Mouse (Mus musculus): ENCODE measurements around the gene Snx29. TPM values are rescaled to one million over a fixed set of nuclear protein-coding genes. Genes with fewer than 3 reads are reported as not detected.

Snx29 gene
- polyA plus RNA-seq, 1 experiment from 2014 or later: 15.3 TPM

- H3K4me1 ChIP-seq (replicated peaks; ENCODE audit: control insufficient read depth, insufficient read depth, low read length): no peaks in the 10 kb centered on the region
- no peak for DNase-seq (ENCODE audit: low spot score)
- ATAC-seq (ENCODE audit: low FRiP score): no peak
- no peaks in the 10 kb centered on the region for H3K36me3 ChIP-seq (ENCODE audit: control insufficient read depth, insufficient read depth, low read length)
- H3K9me3 ChIP-seq (ENCODE audit: control insufficient read depth, low read length): no peaks in the 10 kb centered on the region
- H3K4me2 ChIP-seq (replicated peaks; ENCODE audit: low read depth, low read length): no peak overlapping the region
- H3K9ac ChIP-seq (ENCODE audit: low read depth, low read length): no peak overlapping the region
- H3K4me3 ChIP-seq (ENCODE audit: low read depth, low read length): no peak overlapping the region
- no peaks in the 10 kb centered on the region for H3K27me3 ChIP-seq (ENCODE audit: control insufficient read depth, insufficient read depth, low read length)
- no peak overlapping the region for H3K27ac ChIP-seq (ENCODE audit: low read depth, low read length)
Measured at GRCm38 (mm10) chr16:11303741-11304140, 19.0 kb upstream of the Snx29 start.

- H3K4me3 ChIP-seq (ENCODE audit: low read depth, low read length): no peak overlapping the region
- no peak for ATAC-seq (ENCODE audit: low FRiP score)
- H3K9me3 ChIP-seq (ENCODE audit: control insufficient read depth, low read length): no peaks in the 10 kb centered on the region
- DNase-seq (ENCODE audit: low spot score): no peak
- H3K27me3 ChIP-seq (ENCODE audit: control insufficient read depth, insufficient read depth, low read length): no peaks in the 10 kb centered on the region
- no peaks in the 10 kb centered on the region for H3K36me3 ChIP-seq (ENCODE audit: control insufficient read depth, insufficient read depth, low read length)
- H3K4me1 ChIP-seq (replicated peaks; ENCODE audit: control insufficient read depth, insufficient read depth, low read length): no peaks in the 10 kb centered on the region
- WGBS: 87% methylated on average over 2 of the region's 2 CpGs
- H3K9ac ChIP-seq (ENCODE audit: low read depth, low read length): no peak overlapping the region
- H3K4me2 ChIP-seq (replicated peaks; ENCODE audit: low read depth, low read length): no peak overlapping the region
- no peak overlapping the region for H3K27ac ChIP-seq (ENCODE audit: low read depth, low read length)
Measured at GRCm38 (mm10) chr16:11305531-11305930, 17.2 kb upstream of the Snx29 start.

GRCm38 (mm10) chr16:11313512-11313911 lies 9.2 kb upstream of the Snx29 start, which contains the start of gene Tnfrsf17:
Tnfrsf17 (plus strand) TSS chr16:11313812.
- DNase-seq (ENCODE audit: low spot score) (no peak), ATAC-seq (ENCODE audit: low FRiP score) (no peak)
- no peaks in the 10 kb centered on the region for H3K27me3 ChIP-seq (ENCODE audit: control insufficient read depth, insufficient read depth, low read length)
- no peak within 1 kb of the TSS for H3K9ac ChIP-seq (ENCODE audit: low read depth, low read length)
- H3K4me2 ChIP-seq (replicated peaks; ENCODE audit: low read depth, low read length): no peak within 1 kb of the TSS
- H3K4me1 ChIP-seq (replicated peaks; ENCODE audit: control insufficient read depth, insufficient read depth, low read length): no peaks in the 10 kb centered on the region
- 75% methylated on average over 7 of the region's 7 CpGs for WGBS
- H3K9me3 ChIP-seq (ENCODE audit: control insufficient read depth, low read length): no peaks in the 10 kb centered on the region
- no peak within 1 kb of the TSS for H3K4me3 ChIP-seq (ENCODE audit: low read depth, low read length)
- H3K27ac ChIP-seq (ENCODE audit: low read depth, low read length): no peak within 1 kb of the TSS
- H3K36me3 ChIP-seq (ENCODE audit: control insufficient read depth, insufficient read depth, low read length): no peaks in the 10 kb centered on the region

- Histone ChIP-seq H3K4me1 (replicated peaks; ENCODE audit: control insufficient read depth, insufficient read depth, low read length) (no peaks in the 10 kb centered on the region), H3K4me3 (ENCODE audit: low read depth, low read length) (no peak overlapping the region), H3K27ac (ENCODE audit: low read depth, low read length) (no peak overlapping the region), H3K9ac (ENCODE audit: low read depth, low read length) (no peak overlapping the region), H3K36me3 (ENCODE audit: control insufficient read depth, insufficient read depth, low read length) (no peaks in the 10 kb centered on the region), H3K27me3 (ENCODE audit: control insufficient read depth, insufficient read depth, low read length) (no peaks in the 10 kb centered on the region), H3K4me2 (replicated peaks; ENCODE audit: low read depth, low read length) (no peak overlapping the region), H3K9me3 (ENCODE audit: control insufficient read depth, low read length) (no peaks in the 10 kb centered on the region)
- no peak for ATAC-seq (ENCODE audit: low FRiP score)
- 87% methylated on average over 5 of the region's 5 CpGs for WGBS
- no peak for DNase-seq (ENCODE audit: low spot score)
Measured at GRCm38 (mm10) chr16:11315786-11316320, 6.9 kb upstream of the Snx29 start.

GRCm38 (mm10) chr16:11316748-11317147 lies 6.0 kb upstream of the Snx29 start:
- Histone ChIP-seq H3K4me1 (replicated peaks; ENCODE audit: control insufficient read depth, insufficient read depth, low read length) (no peaks in the 10 kb centered on the region), H3K27ac (ENCODE audit: low read depth, low read length) (no peak overlapping the region), H3K4me2 (replicated peaks; ENCODE audit: low read depth, low read length) (no peak overlapping the region), H3K27me3 (ENCODE audit: control insufficient read depth, insufficient read depth, low read length) (no peaks in the 10 kb centered on the region), H3K9ac (ENCODE audit: low read depth, low read length) (no peak overlapping the region), H3K36me3 (ENCODE audit: control insufficient read depth, insufficient read depth, low read length) (no peaks in the 10 kb centered on the region), H3K9me3 (ENCODE audit: control insufficient read depth, low read length) (no peaks in the 10 kb centered on the region), H3K4me3 (ENCODE audit: low read depth, low read length) (no peak overlapping the region)
- WGBS: 74% methylated on average over 5 of the region's 5 CpGs
- ATAC-seq (ENCODE audit: low FRiP score) (no peak), DNase-seq (ENCODE audit: low spot score) (no peak)

GRCm38 (mm10) chr16:11317324-11317723 lies 5.4 kb upstream of the Snx29 start:
- Histone ChIP-seq H3K4me2 (replicated peaks; ENCODE audit: low read depth, low read length) (no peak overlapping the region), H3K27ac (ENCODE audit: low read depth, low read length) (no peak overlapping the region), H3K4me1 (replicated peaks; ENCODE audit: control insufficient read depth, insufficient read depth, low read length) (no peaks in the 10 kb centered on the region), H3K9me3 (ENCODE audit: control insufficient read depth, low read length) (no peaks in the 10 kb centered on the region), H3K27me3 (ENCODE audit: control insufficient read depth, insufficient read depth, low read length) (no peaks in the 10 kb centered on the region), H3K36me3 (ENCODE audit: control insufficient read depth, insufficient read depth, low read length) (no peaks in the 10 kb centered on the region), H3K9ac (ENCODE audit: low read depth, low read length) (no peak overlapping the region), H3K4me3 (ENCODE audit: low read depth, low read length) (no peak overlapping the region)
- 64% methylated on average over 6 of the region's 6 CpGs for WGBS
- ATAC-seq (ENCODE audit: low FRiP score) (no peak), DNase-seq (ENCODE audit: low spot score) (peak; percentile 13)

GRCm38 (mm10) chr16:11323324-11324051 lies 780 bp downstream of the Snx29 start:
- Histone ChIP-seq H3K4me3 (ENCODE audit: low read depth, low read length) (peak overlapping the region; percentile 86), H3K36me3 (ENCODE audit: control insufficient read depth, insufficient read depth, low read length) (no peaks in the 10 kb centered on the region), H3K4me2 (replicated peaks; ENCODE audit: low read depth, low read length) (peak overlapping the region; percentile 78), H3K4me1 (replicated peaks; ENCODE audit: control insufficient read depth, insufficient read depth, low read length) (no peaks in the 10 kb centered on the region), H3K9me3 (ENCODE audit: control insufficient read depth, low read length) (no peaks in the 10 kb centered on the region), H3K27ac (ENCODE audit: low read depth, low read length) (peak overlapping the region; percentile 84), H3K27me3 (ENCODE audit: control insufficient read depth, insufficient read depth, low read length) (no peaks in the 10 kb centered on the region), H3K9ac (ENCODE audit: low read depth, low read length) (peak overlapping the region; percentile 83)
- ATAC-seq (ENCODE audit: low FRiP score) (peak; percentile 71), DNase-seq (ENCODE audit: low spot score) (peak; percentile 54)
- 6% methylated on average over 17 of the region's 17 CpGs for WGBS

- Histone ChIP-seq H3K4me2 (replicated peaks; ENCODE audit: low read depth, low read length) (no peak overlapping the region), H3K27ac (ENCODE audit: low read depth, low read length) (no peak overlapping the region), H3K36me3 (ENCODE audit: control insufficient read depth, insufficient read depth, low read length) (no peaks in the 10 kb centered on the region), H3K4me3 (ENCODE audit: low read depth, low read length) (no peak overlapping the region), H3K9me3 (ENCODE audit: control insufficient read depth, low read length) (no peaks in the 10 kb centered on the region), H3K9ac (ENCODE audit: low read depth, low read length) (no peak overlapping the region), H3K27me3 (ENCODE audit: control insufficient read depth, insufficient read depth, low read length) (no peaks in the 10 kb centered on the region), H3K4me1 (replicated peaks; ENCODE audit: control insufficient read depth, insufficient read depth, low read length) (no peaks in the 10 kb centered on the region)
- ATAC-seq (ENCODE audit: low FRiP score) (no peak), DNase-seq (ENCODE audit: low spot score) (no peak)
- 87% methylated on average over 3 of the region's 3 CpGs for WGBS
Measured at GRCm38 (mm10) chr16:11330081-11330800, 7.5 kb downstream of the Snx29 start.

Data from hindbrain, embryonic 11.5 days (tissue).